Mouse (Mus musculus) heart, postnatal 14 days (tissue): ENCODE measurements around the gene Ifna15. TPM values are rescaled to one million over a fixed set of nuclear protein-coding genes. Genes with fewer than 3 reads are reported as not detected.

Experiments
- DNase-seq, 2 experiments: peaks; one replicate each; pipeline ENCODE4 v3.0.0; 2021 to 2022
- intact Hi-C: fragments of 180-260 bp; cut with DNase I; formaldehyde crosslinking; loops from one replicate; pipeline ENCODE4 v1.15.1; 2025
- total RNA-seq, 2 experiments: library from RNA; stranded (reverse); gene quantifications; 2 replicates each; pipeline ENCODE4 v1.2.3; 2021

Gene Ifna15
- total RNA-seq, 2 experiments from 2014 or later, result not detected

GRCm38 (mm10) chr4:88515711-88516211, 42.3 kb downstream of the Ifna15 start:
- peak; percentile 22 to 41 for DNase-seq
- intact Hi-C loops, result loop anchor here (10.0 kb wide), 1 partner anchor 161 kb away; no protein-coding TSS in a partner anchor

GRCm38 (mm10) chr4:88515250-88515649, 42.8 kb downstream of the Ifna15 start:
- intact Hi-C loops, result loop anchor here (10.0 kb wide), 1 partner anchor 160 kb away; no protein-coding TSS in a partner anchor
- DNase-seq, result no peak

DNA sequence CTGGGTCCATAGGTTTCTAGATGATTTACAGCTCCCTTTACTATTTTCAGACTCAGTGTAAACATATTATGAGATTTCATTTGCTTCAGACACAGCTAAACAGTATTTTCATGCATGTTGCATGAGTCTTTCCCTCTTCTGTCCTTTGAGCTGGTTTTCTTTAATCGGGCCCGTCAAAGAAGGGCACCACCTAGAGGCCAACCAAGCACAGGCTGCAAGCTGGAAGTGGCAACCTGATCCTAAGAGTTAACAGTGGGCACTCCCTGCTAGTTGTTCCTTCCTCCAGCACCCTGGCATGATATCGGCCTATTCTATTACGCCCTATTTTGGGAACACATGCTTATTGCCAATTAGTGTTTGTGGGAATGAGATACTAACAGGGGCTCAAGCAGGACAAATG, 43.6 kb downstream of the Ifna15 start:
- peak; percentile 60 to 75 for DNase-seq
- intact Hi-C loops, result loop anchor here (5.0 to 10.0 kb wide), 2 partner anchors 72 to 160 kb away; no protein-coding TSS in a partner anchor

DNA sequence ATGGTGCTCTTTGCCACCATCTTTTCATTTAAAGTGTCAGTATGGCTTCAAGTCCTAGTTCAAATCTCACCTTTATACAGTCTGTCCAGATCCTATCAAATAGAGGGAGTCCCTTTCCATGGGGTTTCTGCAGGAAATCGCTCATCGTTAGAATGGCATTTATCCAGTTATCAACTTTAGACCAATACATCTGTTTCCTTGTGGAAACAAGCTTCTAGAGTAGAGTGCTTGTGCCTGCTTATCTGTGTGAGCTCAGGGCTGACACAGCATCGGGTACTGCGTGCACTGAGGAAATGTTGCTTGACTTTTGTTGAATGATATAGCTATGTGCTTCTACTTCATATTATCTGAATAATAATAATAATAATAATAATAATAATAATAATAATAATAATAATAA, 44.3 kb downstream of the Ifna15 start:
- intact Hi-C loops, result loop anchor here (5.0 to 10.0 kb wide), 2 partner anchors 71 to 159 kb away; no protein-coding TSS in a partner anchor
- no peak for DNase-seq

Other genes starting within 250 kb of the Ifna15 start
- gene Hacd4, start 119.3 kb downstream of the Ifna15 start, total RNA-seq, result 1 to 10 TPM; 5.3 to 5.8 TPM
- gene Ifnb1, start 35.5 kb downstream of the Ifna15 start, total RNA-seq, result not detected
- not detected for gene Ifna14, start 13.6 kb upstream of the Ifna15 start, total RNA-seq
- gene Ifna9, start 34.1 kb upstream of the Ifna15 start, total RNA-seq, result not detected
- gene Ifna12, start 45.1 kb upstream of the Ifna15 start, total RNA-seq, result not detected
- not detected for gene C87499, start 76.2 kb upstream of the Ifna15 start, total RNA-seq
- not detected for gene Ifna13, start 86.2 kb upstream of the Ifna15 start, total RNA-seq
- gene Ifna16, start 118.7 kb upstream of the Ifna15 start, total RNA-seq, result not detected
- gene Ifna2, start 125.7 kb upstream of the Ifna15 start, total RNA-seq, result not detected
- gene Ifnab, start 133.1 kb upstream of the Ifna15 start, total RNA-seq, result not detected
- gene Gm26566, start 163.6 kb upstream of the Ifna15 start, total RNA-seq, result 1 to 10 TPM in 1 of 2 experiments, under 1 TPM in 1; 0.22 to 1.0 TPM
- 10 to 100 TPM; 73.9 to 75.5 TPM for gene Klhl9, start 164.2 kb upstream of the Ifna15 start, total RNA-seq
- not detected for gene Gm13271, start 196.6 kb upstream of the Ifna15 start, total RNA-seq
- not detected for gene Gm13283, start 201.9 kb upstream of the Ifna15 start, total RNA-seq
- not detected for gene Gm13290, start 215.6 kb upstream of the Ifna15 start, total RNA-seq
- gene Gm13289, start 218.7 kb upstream of the Ifna15 start, total RNA-seq, result not detected
- gene Gm13272, start 221.6 kb upstream of the Ifna15 start, total RNA-seq, result not detected
- gene Ifnz, start 223.9 kb upstream of the Ifna15 start, total RNA-seq, result not detected
- gene Gm13276, start 227.5 kb upstream of the Ifna15 start, total RNA-seq, result not detected
- gene Gm13277, start 230.4 kb upstream of the Ifna15 start, total RNA-seq, result not detected
- not detected for gene Gm13278, start 233.3 kb upstream of the Ifna15 start, total RNA-seq
- not detected for gene Gm13275, start 236.2 kb upstream of the Ifna15 start, total RNA-seq
- gene Gm13279, start 239.2 kb upstream of the Ifna15 start, total RNA-seq, result not detected
- gene Gm13285, start 241.4 kb upstream of the Ifna15 start, total RNA-seq, result under 1 TPM; 0.19 to 0.22 TPM
- gene Gm13287, start 245.0 kb upstream of the Ifna15 start, total RNA-seq, result not detected
- not detected for gene Gm13288, start 247.3 kb upstream of the Ifna15 start, total RNA-seq